Mouse (Mus musculus): ENCODE results near the gene Ppp1r3d. TPM values are rescaled to one million over a fixed set of nuclear protein-coding genes. Genes with fewer than 3 reads are reported as not detected.

Gene Ppp1r3d
- polyA plus RNA-seq (2012; rRNA removed) = 7.2 and 10.7 TPM in 2 replicates

GRCm38 (mm10) chr2:178414261-178415149 lies at the start of gene Ppp1r3d, which contains the start of gene Fam217b:
Ppp1r3d (minus strand) TSS chr2:178414472.
Fam217b (plus strand) TSS chr2:178414524.

GRCm38 (mm10) chr2:178430231-178430630 lies 16.0 kb upstream of the Ppp1r3d start, which contains the start of gene Cdh26:
Cdh26 (plus strand) TSS chr2:178430531.

GRCm38 (mm10) chr2:178407053-178407815 lies 7.0 kb downstream of the Ppp1r3d start, which contains the start of gene Sycp2:
Sycp2 (minus strand) TSS chr2:178407685.

Other genes with a start within 250 kb of the Ppp1r3d start
- gene Sycp2, start 6.8 kb downstream of the Ppp1r3d start, polyA plus RNA-seq (2012; rRNA removed) = not detected in 2 replicates
- 1.0 and 1.4 TPM in 2 replicates for gene Fam217b, start 52 bp upstream of the Ppp1r3d start, polyA plus RNA-seq (2012; rRNA removed)
- not detected in 2 replicates for gene Cdh26, start 16.1 kb upstream of the Ppp1r3d start, polyA plus RNA-seq (2012; rRNA removed)